Mouse (Mus musculus) stomach, postnatal 0 days (tissue): ENCODE measurements around the gene Sergef.

ENCODE experiments used
- CTCF ChIP-seq: IDR thresholded peaks from 2 replicates; pipeline ENCODE4 v1.5.1; 2016; ENCODE audit warnings: antibody characterized with exemption, low read depth, mild to moderate bottlenecking, moderate library complexity
- EP300 ChIP-seq: optimal IDR thresholded peaks from 2 replicates; pipeline ENCODE3; 2016; ENCODE audit warnings: antibody characterized with exemption

GRCm38 (mm10) chr7:46412823-46413222, 226.8 kb downstream of the Sergef start:
- TF ChIP-seq CTCF (no peak), EP300 (no peak)
